Mouse (Mus musculus) ES-Bruce4 (cell line): Measurements from ENCODE around the gene Aspg.

Experiments used
- CTCF ChIP-seq: IDR thresholded peaks from one replicate; pipeline ENCODE4 v1.8.1; 2011; ENCODE audit warnings: low read depth, low read length
- EP300 ChIP-seq: IDR thresholded peaks from 2 replicates; pipeline ENCODE4 v1.6.1; 2011; ENCODE audit warnings: low read depth, low read length; ENCODE audit not compliant: insufficient read depth
- POLR2A ChIP-seq: IDR thresholded peaks from one replicate; pipeline ENCODE4 v1.8.1; 2011; ENCODE audit warnings: low read length; ENCODE audit not compliant: insufficient read depth

DNA sequence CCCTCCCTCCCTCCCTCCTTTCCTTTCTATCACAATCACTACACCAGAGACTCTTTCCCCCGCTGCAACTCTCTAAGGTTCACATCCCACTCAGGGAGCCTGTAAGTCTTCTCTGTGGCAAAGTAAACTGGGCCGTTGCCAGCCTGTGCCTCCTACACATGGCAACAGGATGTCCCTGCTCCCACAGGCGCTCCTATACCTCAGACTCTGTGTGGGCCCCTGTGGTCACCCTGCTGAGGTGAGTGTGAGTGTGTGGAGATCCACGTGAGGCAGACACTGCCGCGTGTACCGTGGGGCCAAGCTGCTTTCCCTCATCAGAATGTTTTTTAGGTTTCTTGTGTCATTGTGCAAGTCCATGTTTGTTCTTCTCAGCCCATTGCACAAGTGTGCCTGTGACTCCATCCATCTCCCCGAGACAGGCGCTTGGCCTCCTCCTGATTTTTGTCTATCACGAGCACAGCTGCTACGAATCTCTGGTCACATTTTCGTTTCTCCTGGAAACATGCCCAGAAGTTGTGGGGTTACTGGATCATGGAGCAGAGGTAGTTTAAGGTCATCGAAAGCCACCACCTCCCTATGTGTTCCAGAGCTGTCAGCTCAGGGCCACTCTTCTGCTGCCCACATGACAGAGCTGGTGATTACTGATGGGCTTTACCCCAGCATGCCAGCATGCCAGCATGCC is 10.3 kb upstream of the Aspg start:
- TF ChIP-seq POLR2A (no peak), CTCF (no peak), EP300 (no peak)
